Mouse (Mus musculus) liver, embryonic 13.5 days (tissue): ENCODE measurements at regions not wholly inside any gene's neighbourhood (a gene's known extent, or its start where the extent isn't known, plus 50 kb on each side); places are given as distances from the start of the nearest gene placed in this dataset.
"Not testable (repeated sequence)": the region's sequence is repeated elsewhere in the genome, so short reads cannot be mapped to it uniquely, and the experiment has no call there.

Experiments used
- ATAC-seq: fragments of 200-750 bp; cut with Nextera tagmentation; 2 replicates; pipeline ENCODE4 v1.8.0; 2017; ENCODE audit warnings: low read depth, mild to moderate bottlenecking, moderate number of reproducible peaks, moderate library complexity
- DNase-seq: peaks from one replicate; pipeline ENCODE4 v3.0.0; 2022
- H3K27ac ChIP-seq: fragments of 300-500 bp; sonication (generic); 2 replicates; pipeline ENCODE4 v1.5.1; 2015; ENCODE audit warnings: moderate library complexity, mild to moderate bottlenecking, inconsistent platforms
- H3K27me3 ChIP-seq: fragments of 300-500 bp; sonication (generic); 2 replicates; pipeline ENCODE4 v1.6.1; 2015; ENCODE audit warnings: mild to moderate bottlenecking, inconsistent platforms
- H3K36me3 ChIP-seq: fragments of 300-500 bp; sonication (generic); 2 replicates; pipeline ENCODE4 v1.6.1; 2015; ENCODE audit warnings: mild to moderate bottlenecking, inconsistent platforms
- H3K4me1 ChIP-seq: fragments of 300-500 bp; sonication (generic); replicated peaks from 2 replicates; pipeline ENCODE4 v1.6.1; 2015; ENCODE audit warnings: inconsistent platforms
- H3K4me2 ChIP-seq: fragments of 300-500 bp; sonication (generic); 2 replicates; pipeline ENCODE4 v1.6.1; 2015; ENCODE audit warnings: inconsistent platforms, mild to moderate bottlenecking, moderate library complexity
- H3K4me3 ChIP-seq: fragments of 300-500 bp; sonication (generic); replicated peaks from 2 replicates; pipeline ENCODE4 v1.5.1; 2015; ENCODE audit warnings: mild to moderate bottlenecking, inconsistent platforms
- H3K9ac ChIP-seq: fragments of 300-500 bp; sonication (generic); 2 replicates; pipeline ENCODE4 v1.6.1; 2015; ENCODE audit warnings: mild to moderate bottlenecking, inconsistent platforms
- H3K9me3 ChIP-seq: fragments of 300-500 bp; sonication (generic); replicated peaks from 2 replicates; pipeline ENCODE4 v1.6.1; 2016; ENCODE audit warnings: inconsistent platforms
- WGBS: fragments of 180-500 bp; shearing (Covaris S2); methylation state at CpG from one replicate; pipeline ENCODE4 v1.1.7; 2015; ENCODE audit not compliant: insufficient replicate concordance; 5-methylcytosine and 5-hydroxymethylcytosine counted together

DNA sequence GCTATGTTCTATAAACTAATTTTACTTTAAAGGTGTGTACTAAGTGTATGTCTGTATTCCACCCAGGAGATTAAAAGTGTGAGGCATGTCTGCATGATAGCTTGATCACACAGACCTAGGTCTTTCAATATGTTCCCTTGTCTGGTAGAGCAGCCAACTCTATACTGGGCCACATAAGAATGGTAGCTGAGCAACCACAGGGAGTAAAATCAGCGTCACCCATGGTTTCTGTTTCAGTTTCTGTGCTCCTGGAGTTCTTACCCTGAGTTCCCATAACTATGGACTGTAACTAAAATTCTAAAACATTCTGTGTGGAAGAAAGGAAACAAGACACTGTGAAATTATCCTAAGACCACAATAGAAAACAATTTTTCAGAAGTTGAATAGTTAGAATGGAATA lies 102.8 kb upstream of the Thsd7a start:
- Histone ChIP-seq H3K27me3 (no peaks in the 10 kb centered on the region), H3K9ac (no peak overlapping the region), H3K27ac (no peak overlapping the region), H3K4me3 (no peak overlapping the region), H3K36me3 (no peaks in the 10 kb centered on the region), H3K4me1 (no peaks in the 10 kb centered on the region), H3K4me2 (no peak overlapping the region), H3K9me3 (no peaks in the 10 kb centered on the region)
- WGBS = 60% methylated on average over 1 of the region's 1 CpGs
- DNase-seq (no peak), ATAC-seq (no peak)

DNA sequence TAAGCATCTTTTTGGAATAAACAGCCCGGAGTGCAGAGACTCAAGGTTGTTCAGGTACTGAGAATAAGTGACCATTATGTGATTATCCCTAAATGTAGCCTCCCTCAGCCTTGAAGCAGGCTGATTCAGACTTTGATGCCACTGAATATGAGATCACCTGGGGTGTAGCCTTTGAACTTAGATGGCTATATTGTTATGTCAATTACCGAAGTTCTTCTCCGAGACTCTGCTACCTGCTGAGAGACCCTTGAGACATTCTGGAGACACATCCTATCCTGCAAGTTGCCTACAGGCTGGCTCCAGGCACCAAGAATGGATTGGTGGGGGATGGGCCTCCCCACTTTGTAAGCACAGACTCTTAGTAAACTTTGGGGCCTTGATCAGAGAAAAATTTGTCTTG lies 85.9 kb upstream of the Thsd7a start:
- not testable (repeated sequence) for H3K9me3 ChIP-seq, H3K27me3 ChIP-seq, ATAC-seq, H3K36me3 ChIP-seq, H3K27ac ChIP-seq, H3K9ac ChIP-seq, H3K4me3 ChIP-seq, DNase-seq, H3K4me1 ChIP-seq, H3K4me2 ChIP-seq
- 78% methylated on average over 3 of the region's 3 CpGs for WGBS

DNA sequence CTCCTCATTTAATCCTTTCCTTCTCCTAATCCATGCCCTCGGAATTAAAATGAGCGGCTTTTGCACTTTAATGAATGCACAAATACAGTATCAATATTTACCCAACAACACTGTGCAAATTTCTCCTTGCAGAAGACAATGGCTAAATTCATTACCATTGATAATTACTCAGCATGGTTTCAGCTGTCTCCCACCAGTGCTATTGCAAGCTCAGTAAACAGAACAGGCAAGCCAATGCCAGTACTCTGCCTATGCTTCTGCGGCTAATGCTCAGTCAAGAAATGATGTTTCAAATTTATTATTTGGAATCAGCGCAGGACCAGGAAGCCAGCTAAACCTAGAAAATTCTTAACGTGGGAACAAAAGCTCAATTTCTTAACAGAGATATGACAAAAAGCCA lies 84.1 kb upstream of the Thsd7a start:
- Histone ChIP-seq H3K4me1 (no peaks in the 10 kb centered on the region), H3K27ac (no peak overlapping the region), H3K27me3 (no peaks in the 10 kb centered on the region), H3K9ac (no peak overlapping the region), H3K4me2 (no peak overlapping the region), H3K9me3 (no peaks in the 10 kb centered on the region), H3K4me3 (no peak overlapping the region), H3K36me3 (no peaks in the 10 kb centered on the region)
- no peak for DNase-seq
- 64% methylated on average over 5 of the region's 5 CpGs for WGBS
- ATAC-seq = no peak

DNA sequence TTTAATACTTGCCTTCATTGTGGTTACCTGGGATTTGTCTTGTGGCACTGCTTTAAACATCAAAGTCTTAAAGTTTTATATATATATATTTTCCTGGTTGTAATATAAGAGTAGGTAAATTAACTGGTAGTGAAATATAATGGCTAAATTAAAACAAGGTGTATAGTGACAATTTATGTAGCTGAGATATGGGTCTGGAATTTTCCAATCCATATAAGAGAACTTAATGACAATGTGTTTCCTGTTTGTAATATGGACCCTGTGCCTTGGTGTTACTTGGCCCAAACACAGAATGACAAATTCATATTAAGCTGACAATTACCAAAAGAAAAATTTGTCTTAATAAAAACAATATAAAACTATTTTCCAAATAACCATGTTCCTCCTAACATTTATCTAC lies 82.7 kb upstream of the Thsd7a start:
- Histone ChIP-seq H3K9ac (no peak overlapping the region), H3K27me3 (no peaks in the 10 kb centered on the region), H3K4me1 (no peaks in the 10 kb centered on the region), H3K27ac (no peak overlapping the region), H3K4me3 (no peak overlapping the region), H3K9me3 (no peaks in the 10 kb centered on the region), H3K4me2 (no peak overlapping the region), H3K36me3 (no peaks in the 10 kb centered on the region)
- no peak for ATAC-seq
- DNase-seq = no peak

DNA sequence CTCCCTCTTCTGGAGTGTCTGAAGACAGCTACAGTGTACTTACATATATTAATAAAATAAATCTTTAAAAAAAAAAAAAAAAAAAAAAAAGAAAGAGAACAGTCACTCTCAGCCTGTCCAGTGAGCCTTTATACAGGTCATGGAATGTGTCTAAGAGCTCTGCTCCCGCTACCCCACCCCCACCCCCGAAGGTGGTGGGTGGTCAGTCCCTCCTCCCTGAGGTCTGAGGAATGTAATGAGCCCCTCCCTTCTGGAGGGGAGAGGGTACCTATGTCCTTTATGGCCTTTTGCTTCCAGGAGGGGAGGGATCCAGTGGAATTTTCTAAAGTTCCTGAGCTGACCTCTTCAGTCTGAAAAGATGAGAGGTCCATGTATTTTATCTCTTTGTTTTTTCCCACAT lies 82.3 kb upstream of the Thsd7a start:
- H3K27me3 ChIP-seq = no peaks in the 10 kb centered on the region
- no peak overlapping the region for H3K4me2 ChIP-seq
- H3K27ac ChIP-seq = no peak overlapping the region
- H3K9ac ChIP-seq = no peak overlapping the region
- WGBS = 50% methylated on average over 2 of the region's 2 CpGs
- H3K9me3 ChIP-seq = no peaks in the 10 kb centered on the region
- H3K4me3 ChIP-seq = no peak overlapping the region
- no peak for ATAC-seq
- no peaks in the 10 kb centered on the region for H3K4me1 ChIP-seq
- H3K36me3 ChIP-seq = no peaks in the 10 kb centered on the region
- DNase-seq = no peak

DNA sequence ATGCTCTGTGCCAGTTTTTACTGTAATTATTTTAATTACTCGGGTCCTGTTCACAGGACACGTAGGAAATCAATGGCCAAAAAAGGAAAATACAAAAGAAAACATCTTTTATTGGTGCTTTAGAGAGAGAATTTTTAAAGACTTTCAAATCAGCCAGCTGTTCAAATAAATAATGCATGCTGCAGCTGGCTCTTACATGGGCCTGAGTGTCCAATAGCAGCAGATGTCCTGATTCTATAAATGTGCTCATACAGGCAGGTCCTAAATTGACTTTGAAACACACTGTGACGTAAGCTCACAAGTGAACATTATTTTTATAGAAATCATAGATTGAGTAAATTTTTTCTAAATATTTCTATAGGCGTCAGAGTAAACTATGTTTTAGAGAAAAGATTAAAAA lies 78.5 kb upstream of the Thsd7a start:
- Histone ChIP-seq H3K36me3 (no peaks in the 10 kb centered on the region), H3K9me3 (no peaks in the 10 kb centered on the region), H3K4me1 (no peaks in the 10 kb centered on the region), H3K4me2 (no peak overlapping the region), H3K27me3 (no peaks in the 10 kb centered on the region), H3K27ac (no peak overlapping the region), H3K4me3 (no peak overlapping the region), H3K9ac (no peak overlapping the region)
- DNase-seq = no peak
- no peak for ATAC-seq
- 46% methylated on average over 4 of the region's 4 CpGs for WGBS

DNA sequence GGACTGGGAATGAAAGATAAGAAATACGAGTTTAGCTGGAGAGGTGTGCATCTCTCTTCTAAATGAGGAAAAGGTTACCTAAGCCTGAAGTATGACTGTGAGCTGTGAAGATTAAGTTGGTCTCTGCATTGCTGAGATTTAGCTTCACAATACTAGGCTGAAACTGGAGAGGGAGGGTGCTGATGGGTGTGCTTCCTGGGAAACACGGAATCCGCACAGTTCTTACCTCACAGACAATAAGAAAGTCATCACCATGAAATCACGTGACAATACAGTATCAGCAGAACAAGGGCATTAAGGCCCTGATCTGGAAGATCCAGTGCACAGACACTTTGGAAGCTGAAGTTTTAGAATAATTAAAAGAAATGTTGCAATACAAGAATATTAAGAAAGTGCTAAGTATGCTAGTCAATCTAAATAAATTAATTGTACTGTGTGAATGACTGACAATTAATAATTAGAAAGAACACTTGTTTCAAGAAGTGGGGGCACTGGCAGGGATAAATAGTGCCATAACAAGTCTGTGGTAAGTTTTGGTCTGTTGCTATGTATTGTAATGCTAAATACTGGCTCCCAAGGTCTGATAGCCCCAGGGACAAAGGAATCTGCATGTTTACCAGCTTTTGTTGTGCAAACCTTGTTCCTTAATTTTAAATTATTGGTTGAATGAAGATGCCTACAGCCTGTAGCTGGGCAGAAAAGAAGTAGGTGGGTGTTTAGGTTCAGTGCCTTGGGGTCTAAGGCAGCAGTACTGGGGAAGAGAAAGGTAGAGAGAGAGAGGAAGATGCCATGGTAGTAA lies 66.0 kb upstream of the Thsd7a start:
- Histone ChIP-seq H3K4me1 (no peaks in the 10 kb centered on the region), H3K4me2 (no peak overlapping the region), H3K4me3 (no peak overlapping the region), H3K36me3 (no peaks in the 10 kb centered on the region), H3K27ac (no peak overlapping the region), H3K9me3 (no peaks in the 10 kb centered on the region), H3K27me3 (no peaks in the 10 kb centered on the region), H3K9ac (no peak overlapping the region)
- ATAC-seq = no peak
- 66% methylated on average over 4 of the region's 4 CpGs for WGBS
- no peak for DNase-seq

DNA sequence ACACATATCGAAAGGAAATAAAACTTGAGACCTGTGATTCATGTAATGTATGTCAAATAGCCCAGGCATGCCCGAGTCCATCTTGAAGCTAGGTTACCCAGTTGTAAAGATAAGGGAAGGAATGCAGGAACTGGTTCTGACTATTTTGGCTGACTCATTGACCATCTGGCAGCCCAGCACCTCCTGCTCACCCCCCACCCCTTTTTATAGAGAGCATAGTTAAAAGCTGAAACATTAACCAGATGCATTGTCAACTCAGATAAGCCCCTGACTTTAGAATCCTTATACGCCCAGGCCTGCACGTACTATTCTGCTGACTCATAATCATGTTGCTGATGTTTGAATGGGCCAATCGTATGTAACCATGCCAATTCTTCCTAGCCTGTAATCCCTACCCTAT lies 64.6 kb upstream of the Thsd7a start:
- not testable (repeated sequence) for H3K4me2 ChIP-seq, H3K36me3 ChIP-seq, H3K4me3 ChIP-seq, H3K9ac ChIP-seq, H3K27me3 ChIP-seq, H3K9me3 ChIP-seq, H3K4me1 ChIP-seq, H3K27ac ChIP-seq, DNase-seq
- ATAC-seq = peak; percentile 34; the same call in 1 of the 2 replicates
- 37% methylated on average over 5 of the region's 5 CpGs for WGBS

DNA sequence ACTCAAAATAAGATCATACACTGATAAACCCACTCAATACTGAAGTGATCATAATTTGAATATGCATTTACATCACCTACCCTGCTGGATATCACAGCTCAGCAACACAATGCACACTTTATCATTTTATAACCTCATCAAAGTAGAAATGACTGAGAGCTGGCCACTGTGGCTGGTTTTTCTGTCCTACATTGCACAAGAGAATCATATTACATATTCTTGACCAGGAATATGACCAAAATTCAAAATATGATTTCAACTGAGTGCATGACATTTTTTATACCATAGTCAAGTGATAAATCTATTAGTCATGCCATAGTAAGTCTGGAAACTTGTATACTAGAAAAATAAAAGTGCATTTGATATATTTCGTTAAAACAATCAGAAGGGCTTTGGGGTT lies 63.3 kb upstream of the Thsd7a start:
- ATAC-seq (no peak), DNase-seq (no peak)
- H3K27ac ChIP-seq = no peak overlapping the region

DNA sequence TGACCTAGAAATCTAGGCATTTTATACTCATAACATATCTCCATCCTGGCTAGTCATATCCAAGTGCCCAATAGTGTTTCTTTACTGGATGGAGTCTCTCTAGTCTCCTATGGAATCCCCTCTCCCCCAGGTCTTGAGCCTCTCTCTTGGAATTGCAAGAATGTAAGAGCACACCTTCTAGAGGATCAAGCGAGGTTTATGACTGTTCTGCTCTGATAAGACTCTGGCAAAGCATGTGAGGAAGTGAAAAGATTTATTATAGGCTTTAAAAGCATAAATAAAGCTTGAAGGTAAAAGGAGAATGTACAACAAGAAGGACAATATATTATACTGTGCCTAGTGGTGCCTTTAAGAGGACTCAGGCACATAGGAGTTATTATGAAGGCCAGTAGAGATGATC lies 62.8 kb upstream of the Thsd7a start:
- Histone ChIP-seq H3K36me3 (no peaks in the 10 kb centered on the region), H3K9me3 (no peaks in the 10 kb centered on the region), H3K4me2 (no peak overlapping the region), H3K27ac (no peak overlapping the region), H3K4me3 (no peak overlapping the region), H3K4me1 (no peaks in the 10 kb centered on the region), H3K9ac (no peak overlapping the region), H3K27me3 (no peaks in the 10 kb centered on the region)
- no peak for DNase-seq
- ATAC-seq = no peak
- 47% methylated on average over 1 of the region's 1 CpGs for WGBS

More for the DNA sequence above, 63.3 kb upstream of the Thsd7a start:
- Histone ChIP-seq H3K4me2 (no peak overlapping the region), H3K27me3 (no peaks in the 10 kb centered on the region), H3K36me3 (no peaks in the 10 kb centered on the region), H3K4me3 (no peak overlapping the region), H3K9me3 (no peaks in the 10 kb centered on the region), H3K4me1 (no peaks in the 10 kb centered on the region), H3K9ac (no peak overlapping the region)
- 71% methylated on average over 1 of the region's 1 CpGs for WGBS

DNA sequence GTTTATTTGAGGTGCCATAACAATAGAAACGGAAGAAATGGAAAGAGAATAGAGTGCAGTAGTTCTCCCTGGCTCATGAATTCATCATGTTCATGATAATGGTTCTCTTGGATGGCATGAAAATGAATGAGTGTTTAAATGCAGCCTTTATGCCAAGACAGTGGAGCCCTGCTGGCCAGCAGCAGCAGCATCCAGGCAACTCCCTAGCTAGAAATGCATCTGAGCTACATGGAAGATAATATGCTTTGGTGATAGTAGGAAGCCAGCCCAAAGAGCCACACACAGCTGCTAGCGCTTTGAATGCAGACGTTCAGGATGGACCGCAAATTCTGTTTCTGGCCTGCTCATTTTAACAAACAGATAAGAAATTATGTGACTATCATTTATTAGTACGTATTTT lies 60.4 kb upstream of the Thsd7a start:
- Histone ChIP-seq H3K9me3 (no peaks in the 10 kb centered on the region), H3K4me3 (no peak overlapping the region), H3K27ac (no peak overlapping the region), H3K4me1 (no peaks in the 10 kb centered on the region), H3K27me3 (no peaks in the 10 kb centered on the region), H3K36me3 (no peaks in the 10 kb centered on the region), H3K4me2 (no peak overlapping the region), H3K9ac (no peak overlapping the region)
- WGBS = 57% methylated on average over 5 of the region's 5 CpGs
- ATAC-seq (no peak), DNase-seq (no peak)
